Mouse (Mus musculus) thymus, postnatal 36 days (tissue): ENCODE results near the gene Gimap9.

Experiments used
- DNase-seq, 2 experiments: peaks; one replicate each; pipeline ENCODE4 v3.0.0; 2022; ENCODE audit warnings: mixed read lengths in 2 of 2

Gene Gimap9

DNA sequence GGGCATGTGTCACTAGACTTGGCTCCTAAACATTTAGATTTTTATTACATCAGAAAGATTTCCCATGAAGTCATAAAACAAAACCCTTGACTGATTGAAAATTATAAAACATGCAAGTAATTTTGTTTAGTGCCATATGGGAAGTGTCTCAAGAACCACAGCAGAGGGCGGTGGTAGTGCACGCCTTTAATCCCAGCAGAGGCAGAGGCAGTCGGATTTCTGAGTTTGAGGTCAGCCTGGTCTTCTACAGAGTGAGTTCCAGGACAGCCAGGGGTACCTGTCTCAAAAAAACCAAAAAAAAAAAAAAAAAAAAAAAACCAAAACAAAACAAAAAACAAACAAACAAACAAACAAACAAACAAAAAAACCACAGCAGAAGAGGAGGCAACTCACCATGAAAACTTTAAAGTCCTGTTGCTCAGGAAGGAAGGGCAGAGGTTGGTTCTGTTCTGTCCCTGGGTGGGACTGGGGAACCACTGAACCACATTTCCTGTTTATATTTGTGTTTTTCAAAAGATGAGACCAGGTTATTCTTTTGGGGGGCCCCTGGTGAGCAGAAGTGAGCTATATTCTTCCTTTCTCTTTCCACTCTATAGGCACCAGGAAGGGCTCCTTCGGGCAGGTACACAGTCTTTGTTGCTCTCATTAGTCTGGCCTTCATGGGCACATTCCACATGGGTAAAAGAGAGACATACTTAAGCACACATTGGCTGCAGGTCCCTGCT is 21.1 kb downstream of the Gimap9 start:
- DNase-seq, result no peak

DNA sequence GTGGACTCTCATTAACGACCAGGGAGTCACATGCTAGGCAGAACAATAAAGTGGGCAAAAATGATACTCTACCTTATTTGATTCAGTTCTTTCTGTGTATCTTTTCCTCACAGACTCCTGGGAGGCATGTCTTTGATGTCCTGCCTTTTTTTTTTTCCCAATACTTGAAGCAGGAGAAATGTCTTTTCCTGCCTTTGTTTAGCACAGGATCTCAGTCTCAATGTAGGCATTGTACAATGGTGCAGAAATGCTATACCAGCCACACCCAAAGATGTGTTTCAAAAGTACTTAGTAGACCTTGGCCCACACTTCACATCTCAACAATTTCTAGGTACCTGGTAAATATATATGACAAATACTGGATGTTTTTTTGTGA is 21.6 kb downstream of the Gimap9 start:
- DNase-seq, result no peak

DNA sequence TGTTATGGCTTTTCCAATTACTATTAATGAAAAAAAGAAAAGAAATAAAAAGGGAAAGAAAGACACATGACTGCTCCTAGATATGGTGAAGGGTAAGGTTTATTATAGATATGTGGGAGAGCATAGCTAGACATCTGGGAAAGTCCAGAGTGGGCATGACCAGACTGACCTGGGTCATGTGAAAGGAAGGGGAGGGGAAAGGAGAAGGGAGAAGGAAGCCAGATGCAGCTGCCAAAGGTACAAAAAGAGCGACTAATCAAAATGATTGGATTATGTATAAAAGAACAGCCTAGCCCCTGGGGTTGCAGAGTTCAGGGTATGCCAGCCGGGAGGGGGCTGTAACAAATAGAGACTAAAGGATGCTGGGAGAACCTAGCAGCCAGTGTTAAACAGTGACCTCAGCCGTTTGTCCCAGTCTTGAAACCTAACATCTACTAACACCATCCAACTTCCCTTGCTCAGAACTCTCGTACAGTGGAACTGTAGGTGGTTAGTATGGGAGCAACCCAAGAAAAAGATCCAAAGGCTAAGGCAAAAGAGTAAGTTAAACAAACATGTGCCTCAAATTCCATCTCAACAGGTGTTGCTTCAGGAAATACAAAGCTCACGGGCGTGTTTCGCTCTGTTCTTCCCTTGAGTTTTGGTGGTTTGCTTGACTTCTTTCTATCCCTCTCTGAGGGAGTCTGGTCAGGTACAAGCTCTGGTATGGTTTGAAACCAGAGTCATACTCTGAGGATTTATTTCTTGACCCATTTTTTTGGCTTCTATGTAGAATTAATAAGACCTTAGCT is 22.3 kb downstream of the Gimap9 start:
- no peak for DNase-seq

DNA sequence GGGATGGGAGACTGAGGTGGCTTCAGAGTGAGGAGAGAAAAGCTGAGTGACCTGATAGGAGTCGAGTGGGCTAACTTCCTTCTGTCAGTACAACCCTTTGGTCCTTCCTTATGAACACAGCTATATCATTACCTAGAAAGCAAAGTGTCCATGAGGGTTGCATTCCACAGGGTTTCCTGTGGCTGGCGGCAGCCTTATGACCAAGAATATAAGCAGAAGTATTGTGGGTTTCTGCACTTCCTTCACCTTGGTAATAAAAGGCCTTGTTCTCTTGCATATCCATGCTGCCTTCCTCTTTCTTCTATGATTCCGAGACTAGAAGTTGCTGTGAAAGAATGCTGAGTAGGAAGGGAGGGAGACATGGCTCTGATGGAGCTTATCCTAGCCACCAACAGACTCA is 23.0 kb downstream of the Gimap9 start:
- no peak for DNase-seq

DNA sequence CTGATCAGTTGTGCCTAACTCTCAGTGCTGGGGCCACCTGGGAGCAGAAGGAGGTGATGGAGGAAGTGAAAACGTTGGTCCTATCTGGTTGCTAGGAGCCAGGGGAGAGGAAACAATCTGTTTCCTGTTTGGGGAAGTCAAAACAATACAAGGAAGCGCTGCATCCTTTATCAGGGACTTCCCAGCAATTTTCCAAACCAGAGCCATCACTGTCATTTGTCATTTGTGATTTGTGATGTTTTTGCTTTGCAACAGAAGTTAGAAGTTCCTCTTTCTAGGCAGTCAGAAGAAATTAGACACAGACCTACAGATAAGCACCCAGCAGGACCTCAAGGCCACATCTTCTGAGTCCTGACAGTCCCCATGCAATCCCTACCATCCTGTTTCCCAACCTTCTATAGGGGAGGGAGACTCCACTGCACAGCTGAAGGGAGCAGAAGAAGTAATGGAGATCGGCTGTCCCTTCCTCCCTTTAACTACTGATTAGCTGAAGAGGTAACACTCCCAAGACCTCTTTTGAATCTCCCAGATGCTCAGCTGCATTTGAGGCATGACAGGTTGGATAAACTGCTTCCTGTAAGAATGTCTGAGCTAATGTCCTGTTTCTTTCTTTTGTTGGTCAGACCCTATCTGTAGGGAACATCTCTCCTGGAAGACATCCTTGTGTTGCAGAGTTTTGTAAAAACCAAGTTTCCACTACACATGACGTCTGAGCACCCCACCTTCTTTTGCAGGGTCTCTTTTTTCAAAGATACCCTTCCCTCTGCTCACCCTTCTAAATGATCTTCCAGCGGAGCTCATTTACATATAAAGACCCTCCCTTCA is 24.5 kb downstream of the Gimap9 start:
- DNase-seq, result no peak

DNA sequence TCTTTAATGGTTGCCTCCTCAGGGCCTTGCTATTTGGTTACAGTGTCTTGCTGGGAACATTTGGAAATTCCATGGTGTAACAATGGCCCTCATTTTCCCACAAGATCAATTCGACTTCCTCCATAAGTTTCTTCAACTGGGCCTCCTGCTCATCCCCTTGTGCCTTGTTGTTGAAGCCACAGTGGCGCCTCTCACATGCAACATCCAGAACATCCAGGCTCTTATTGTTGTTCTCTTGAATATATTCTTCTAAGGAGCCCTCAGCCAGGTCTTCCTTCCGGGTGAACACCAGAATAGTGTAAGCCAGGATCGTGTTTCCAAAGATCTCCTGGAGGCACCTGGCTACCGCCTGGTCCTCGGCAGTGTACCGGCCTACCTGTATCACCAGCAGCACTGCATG is 26.2 kb downstream of the Gimap9 start:
- DNase-seq, result no peak

DNA sequence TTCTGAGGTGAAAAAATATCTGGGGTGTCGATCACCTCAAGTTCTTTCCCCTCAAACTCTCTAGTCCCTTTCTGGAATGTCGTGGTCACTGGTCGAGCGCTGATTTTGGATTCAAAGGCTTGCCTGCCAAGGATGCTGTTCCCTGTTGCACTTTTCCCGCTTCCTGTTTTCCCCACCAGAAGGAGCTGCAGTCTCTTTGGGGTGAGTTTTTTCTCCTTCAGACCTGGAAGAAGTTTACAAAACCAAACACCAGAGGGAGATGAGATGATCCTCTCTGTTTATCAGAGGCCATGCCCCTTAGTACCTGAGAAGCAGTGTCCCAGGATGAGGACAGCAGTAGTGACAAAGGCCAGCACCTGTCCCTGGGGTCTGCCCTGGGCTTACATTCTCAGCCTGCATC is 26.7 kb downstream of the Gimap9 start:
- no peak for DNase-seq

DNA sequence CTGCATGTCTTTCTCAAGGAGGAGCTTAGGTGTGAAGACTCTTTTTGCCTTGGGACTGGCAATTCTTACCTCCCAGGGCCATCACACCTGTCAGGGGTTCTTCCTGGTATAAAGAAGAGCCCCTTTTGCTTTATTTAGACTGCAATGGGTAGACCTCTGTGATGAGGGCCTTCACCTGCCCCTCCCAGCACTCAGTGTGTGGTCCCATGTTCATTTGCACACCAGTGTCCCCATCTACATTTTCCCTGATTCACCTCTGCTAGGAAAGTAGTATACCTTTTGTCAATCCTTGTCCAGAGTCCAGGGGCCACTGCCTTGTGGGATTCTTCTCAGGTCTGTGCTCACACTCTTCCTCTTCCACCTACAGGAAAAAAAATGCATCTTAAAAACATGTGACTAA is 28.2 kb downstream of the Gimap9 start:
- no peak for DNase-seq

DNA sequence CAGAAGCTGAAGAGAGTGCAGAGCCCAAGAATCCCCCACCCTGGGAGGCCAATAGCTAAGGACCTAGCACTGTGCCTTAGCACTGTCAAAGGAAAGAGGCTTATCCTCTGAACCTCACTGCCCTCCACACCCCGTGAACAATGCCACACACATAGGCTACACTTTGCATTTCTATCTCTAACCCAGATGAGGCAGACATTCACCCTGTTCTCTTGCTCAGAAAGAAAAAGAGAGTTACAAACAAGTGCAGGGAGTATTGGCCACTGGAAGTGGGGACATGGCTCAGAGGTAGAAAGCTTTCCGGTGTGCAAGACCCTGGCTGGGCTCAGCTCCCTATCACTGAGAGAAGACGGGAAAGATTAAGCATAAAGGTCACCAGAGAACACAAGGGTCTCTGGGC is 30.2 kb downstream of the Gimap9 start:
- DNase-seq, result no peak

DNA sequence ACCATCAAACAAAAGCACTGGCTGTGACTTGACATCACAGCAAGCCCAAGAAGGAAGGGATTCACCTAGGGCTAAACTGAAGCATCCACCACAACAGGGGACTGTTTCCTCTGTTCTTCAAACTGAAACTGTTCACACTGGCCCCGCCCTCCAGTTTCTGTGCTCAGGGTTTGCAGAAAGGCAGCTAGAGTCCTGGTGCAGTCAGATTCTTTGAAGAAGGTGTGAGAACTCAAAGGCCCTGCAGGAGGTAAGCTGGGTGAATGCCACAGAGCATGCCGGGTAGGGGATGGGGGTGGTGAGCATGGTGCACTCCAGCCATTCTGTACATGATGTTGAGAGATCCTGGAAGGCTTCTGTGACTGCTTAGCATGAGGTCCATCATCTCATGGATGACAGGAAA is 42.5 kb downstream of the Gimap9 start, which contains the start of the genes Gm28053 and Gimap7:
Gene Gm28053 (plus strand): TSS at position 153 of the 400 bp plus-strand sequence.
Gene Gimap7 (plus strand): TSS at position 167 of the 400 bp plus-strand sequence.
- peak; percentile 76 to 87 for DNase-seq

DNA sequence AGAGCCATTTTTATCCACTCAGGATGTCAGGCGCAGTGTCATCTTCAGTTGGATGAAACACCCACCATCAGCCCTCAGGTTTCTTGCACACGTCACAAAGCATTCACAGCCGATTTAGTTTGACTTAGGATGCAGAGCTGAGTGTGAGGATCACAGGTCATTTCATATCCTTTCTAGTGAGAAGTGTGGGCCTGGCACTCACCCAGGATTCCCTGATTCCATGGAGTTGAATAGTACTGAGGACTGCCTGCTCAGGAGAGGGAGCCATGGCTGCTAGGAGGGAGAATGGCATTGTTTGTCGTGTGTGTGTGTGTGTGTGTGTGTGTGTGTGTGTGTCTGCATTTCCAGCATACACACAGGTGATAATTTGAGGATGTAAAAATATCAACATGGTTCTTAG is 44.4 kb downstream of the Gimap9 start:
- no peak for DNase-seq

DNA sequence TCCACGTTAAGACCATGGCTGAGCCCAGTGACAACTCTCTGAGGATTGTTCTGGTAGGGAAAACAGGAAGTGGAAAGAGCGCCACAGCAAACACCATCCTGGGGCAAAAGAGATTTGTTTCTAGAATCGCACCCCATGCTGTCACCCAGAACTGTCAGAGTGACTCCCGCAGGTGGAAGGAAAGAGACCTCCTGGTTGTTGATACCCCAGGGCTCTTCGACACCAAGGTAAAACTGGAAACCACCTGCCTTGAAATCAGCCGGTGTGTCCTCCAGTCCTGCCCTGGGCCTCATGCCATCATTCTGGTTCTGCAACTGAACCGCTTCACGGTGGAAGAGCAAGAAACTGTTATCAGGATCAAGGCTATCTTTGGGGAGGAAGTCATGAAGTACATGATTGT is 47.5 kb downstream of the Gimap9 start:
- peak in 1 of 2 experiments; percentile 33 for DNase-seq

DNA sequence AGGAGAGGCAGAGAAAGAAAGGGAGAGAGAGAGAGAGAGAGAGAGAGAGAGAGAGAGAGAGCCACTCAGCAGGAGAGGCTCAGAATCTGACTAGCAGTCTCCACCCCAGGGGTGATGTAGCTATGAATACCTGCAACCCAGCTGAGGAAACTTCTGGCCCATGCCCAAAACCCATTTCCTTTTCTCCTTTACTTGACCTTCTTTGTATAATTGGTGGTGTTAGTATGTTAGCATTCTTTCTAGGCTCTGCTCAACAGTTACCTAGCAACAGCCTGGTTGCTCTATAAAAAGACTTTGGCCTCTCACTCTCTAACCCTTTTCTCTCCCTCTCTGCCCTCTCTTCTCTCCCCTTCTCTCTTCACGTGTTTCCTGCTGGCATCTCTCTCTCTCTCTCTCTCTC is 49.5 kb downstream of the Gimap9 start:
- peak in 1 of 2 experiments; percentile 45 for DNase-seq

DNA sequence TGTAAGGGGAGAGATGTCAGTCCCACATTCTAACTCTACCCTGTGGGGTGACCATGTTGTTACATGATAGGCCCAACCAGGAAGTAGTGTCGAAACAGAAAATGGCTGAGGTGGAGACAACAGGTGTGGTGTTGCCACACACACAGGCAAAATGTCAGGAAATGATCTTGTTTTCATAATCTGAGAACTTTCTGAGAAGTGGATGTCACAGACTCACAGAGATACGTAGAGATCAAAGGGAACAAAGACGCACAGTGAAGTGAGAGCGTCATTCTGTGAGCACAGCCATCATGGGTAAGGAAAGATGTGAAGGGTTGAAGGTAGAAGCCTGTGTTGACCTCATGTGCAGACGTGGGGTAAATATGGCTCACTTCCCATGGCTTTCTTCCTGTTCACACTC is 51.8 kb downstream of the Gimap9 start:
- DNase-seq, result no peak
